Mouse (Mus musculus) bone marrow, adult 2 months (tissue): Measurements from ENCODE around the gene Ppp1r12c.

ENCODE experiments used
- CTCF ChIP-seq: fragments of 200-500 bp; IDR thresholded peaks from 2 replicates; pipeline ENCODE4 v1.5.1; 2011; ENCODE audit warnings: low read length, control low read depth; ENCODE audit not compliant: control insufficient read depth, insufficient read depth
- POLR2A ChIP-seq: fragments of 200-500 bp; IDR thresholded peaks from 2 replicates; pipeline ENCODE4 v1.6.1; 2011; ENCODE audit warnings: low read depth, mild to moderate bottlenecking, control low read depth, low read length, borderline replicate concordance; ENCODE audit not compliant: control insufficient read depth

GRCm38 (mm10) chr7:4546591-4547131 is 45.2 kb upstream of the Ppp1r12c start:
- TF ChIP-seq POLR2A (no peak), CTCF (no peak)
